Mouse (Mus musculus) forebrain, embryonic 16.5 days (tissue): ENCODE results near the gene Eml5. TPM values are rescaled to one million over a fixed set of nuclear protein-coding genes. Genes with fewer than 3 reads are reported as not detected.

Experiments used
- ATAC-seq: fragments of 200-750 bp; cut with Nextera tagmentation; 2 replicates; pipeline ENCODE4 v1.8.0; 2017; ENCODE audit warnings: mild to moderate bottlenecking, moderate library complexity
- H3K27ac ChIP-seq: fragments of 300-500 bp; sonication (generic); 2 replicates; pipeline ENCODE4 v1.5.1; 2014; ENCODE audit warnings: low read length, control low read depth
- H3K27me3 ChIP-seq: fragments of 300-500 bp; sonication (generic); replicated peaks from 2 replicates; pipeline ENCODE4 v1.6.1; 2014; ENCODE audit warnings: low read length; ENCODE audit not compliant: control insufficient read depth, insufficient read depth
- H3K36me3 ChIP-seq: fragments of 300-500 bp; sonication (generic); 2 replicates; pipeline ENCODE4 v1.6.1; 2014; ENCODE audit not compliant: control insufficient read depth, insufficient read depth
- H3K4me1 ChIP-seq: fragments of 300-500 bp; sonication (generic); replicated peaks from 2 replicates; pipeline ENCODE4 v1.6.1; 2014; ENCODE audit warnings: low read length; ENCODE audit not compliant: control insufficient read depth, insufficient read depth
- H3K4me2 ChIP-seq: fragments of 300-500 bp; sonication (generic); 2 replicates; pipeline ENCODE4 v1.6.1; 2014; ENCODE audit warnings: mild to moderate bottlenecking, low read length, control low read depth
- H3K4me3 ChIP-seq: fragments of 300-500 bp; sonication (generic); replicated peaks from 2 replicates; pipeline ENCODE4 v1.5.1; 2014; ENCODE audit warnings: mild to moderate bottlenecking, low read length, control low read depth
- H3K9ac ChIP-seq: fragments of 300-500 bp; sonication (generic); replicated peaks from 2 replicates; pipeline ENCODE4 v1.6.1; 2014; ENCODE audit warnings: low read depth, low read length, control low read depth
- H3K9me3 ChIP-seq: fragments of 300-500 bp; sonication (generic); 2 replicates; pipeline ENCODE4 v1.6.1; 2016; ENCODE audit warnings: low read length; ENCODE audit not compliant: control insufficient read depth
- WGBS: fragments of 180-500 bp; shearing (Covaris S2); extraction: QIAGEN DNeasy Blood & Tissue Kit; methylation state at CpG from one replicate; pipeline ENCODE4 v1.1.7; 2014; 5-methylcytosine and 5-hydroxymethylcytosine counted together
- polyA plus RNA-seq: library from polyadenylated mRNA; unstranded; fragments of >200 nt; fragmentation: Nextera tagmentation; extraction: Ambion mirVana; gene quantifications from 2 replicates; pipeline ENCODE4 v1.2.1, GENCODE M21; 2015

Gene Eml5
- polyA plus RNA-seq, 1 experiment from 2014 or later, result 25.6 TPM

GRCm38 (mm10) chr12:98802245-98802644 is 99.0 kb downstream of the Eml5 start:
- no peak for ATAC-seq
- no peak overlapping the region for H3K4me3 ChIP-seq
- H3K27ac ChIP-seq, result no peak overlapping the region
- H3K9ac ChIP-seq, result no peak overlapping the region
- H3K27me3 ChIP-seq, result no peaks in the 10 kb centered on the region
- 82% methylated on average over 3 of the region's 3 CpGs for WGBS
- H3K4me1 ChIP-seq, result no peaks in the 10 kb centered on the region
- no peaks in the 10 kb centered on the region for H3K9me3 ChIP-seq
- H3K36me3 ChIP-seq, result peaks cover 8% of the 10 kb centered on the region
- H3K4me2 ChIP-seq, result no peak overlapping the region

GRCm38 (mm10) chr12:98800334-98800733 is 101.0 kb downstream of the Eml5 start:
- no peak overlapping the region for H3K9ac ChIP-seq
- no peak overlapping the region for H3K4me3 ChIP-seq
- H3K4me1 ChIP-seq, result no peaks in the 10 kb centered on the region
- peaks cover 12% of the 10 kb centered on the region for H3K36me3 ChIP-seq
- no peaks in the 10 kb centered on the region for H3K27me3 ChIP-seq
- no peak for ATAC-seq
- no peak overlapping the region for H3K4me2 ChIP-seq
- H3K9me3 ChIP-seq, result no peaks in the 10 kb centered on the region
- H3K27ac ChIP-seq, result no peak overlapping the region
- WGBS, result 83% methylated on average over 5 of the region's 5 CpGs

- Histone ChIP-seq H3K27ac (no peak overlapping the region), H3K4me2 (no peak overlapping the region), H3K9me3 (no peaks in the 10 kb centered on the region), H3K4me1 (no peaks in the 10 kb centered on the region), H3K9ac (no peak overlapping the region), H3K4me3 (no peak overlapping the region), H3K36me3 (peaks cover 27% of the 10 kb centered on the region), H3K27me3 (no peaks in the 10 kb centered on the region)
- 65% methylated on average over 3 of the region's 3 CpGs for WGBS
- no peak for ATAC-seq
Observed at GRCm38 (mm10) chr12:98795731-98796318, 105.5 kb downstream of the Eml5 start.

GRCm38 (mm10) chr12:98784251-98784650 is 117.0 kb downstream of the Eml5 start:
- Histone ChIP-seq H3K4me1 (no peaks in the 10 kb centered on the region), H3K36me3 (peaks cover 43% of the 10 kb centered on the region), H3K9me3 (no peaks in the 10 kb centered on the region), H3K27ac (no peak overlapping the region), H3K4me2 (no peak overlapping the region), H3K4me3 (no peak overlapping the region), H3K27me3 (no peaks in the 10 kb centered on the region), H3K9ac (no peak overlapping the region)
- WGBS, result 92% methylated on average over 1 of the region's 1 CpGs
- no peak for ATAC-seq

GRCm38 (mm10) chr12:98779148-98779547 is 122.1 kb downstream of the Eml5 start:
- Histone ChIP-seq H3K9me3 (no peaks in the 10 kb centered on the region), H3K4me2 (no peak overlapping the region), H3K9ac (no peak overlapping the region), H3K4me3 (no peak overlapping the region), H3K27ac (no peak overlapping the region), H3K27me3 (no peaks in the 10 kb centered on the region), H3K36me3 (peaks cover 40% of the 10 kb centered on the region), H3K4me1 (no peaks in the 10 kb centered on the region)
- WGBS, result 78% methylated on average over 4 of the region's 4 CpGs
- ATAC-seq, result no peak

GRCm38 (mm10) chr12:98777509-98777908 is 123.8 kb downstream of the Eml5 start:
- Histone ChIP-seq H3K36me3 (peaks cover 42% of the 10 kb centered on the region), H3K27me3 (no peaks in the 10 kb centered on the region), H3K4me1 (no peaks in the 10 kb centered on the region), H3K9ac (no peak overlapping the region), H3K4me2 (no peak overlapping the region), H3K27ac (no peak overlapping the region), H3K4me3 (no peak overlapping the region), H3K9me3 (no peaks in the 10 kb centered on the region)
- 79% methylated on average over 3 of the region's 3 CpGs for WGBS
- no peak for ATAC-seq

GRCm38 (mm10) chr12:98766241-98766640 is 135.0 kb downstream of the Eml5 start:
- Histone ChIP-seq H3K27me3 (no peaks in the 10 kb centered on the region), H3K27ac (no peak overlapping the region), H3K36me3 (peaks cover 39% of the 10 kb centered on the region), H3K9me3 (no peaks in the 10 kb centered on the region), H3K4me3 (no peak overlapping the region), H3K9ac (no peak overlapping the region), H3K4me1 (no peaks in the 10 kb centered on the region), H3K4me2 (no peak overlapping the region)
- 97% methylated on average over 2 of the region's 2 CpGs for whole genome bisulfite sequencing
- no peak for ATAC-seq

- no peak for ATAC-seq
- no peaks in the 10 kb centered on the region for H3K9me3 ChIP-seq
- WGBS, result 92% methylated on average over 6 of the region's 6 CpGs
- no peaks in the 10 kb centered on the region for H3K27me3 ChIP-seq
- no peak overlapping the region for H3K4me3 ChIP-seq
- H3K4me2 ChIP-seq, result no peak overlapping the region
- H3K9ac ChIP-seq, result no peak overlapping the region
- H3K4me1 ChIP-seq, result no peaks in the 10 kb centered on the region
- H3K27ac ChIP-seq, result no peak overlapping the region
- H3K36me3 ChIP-seq, result peaks cover 32% of the 10 kb centered on the region
Observed at GRCm38 (mm10) chr12:98759700-98760099, 141.6 kb downstream of the Eml5 start.

GRCm38 (mm10) chr12:98757636-98758035 is 143.6 kb downstream of the Eml5 start:
- Histone ChIP-seq H3K27me3 (no peaks in the 10 kb centered on the region), H3K4me3 (no peak overlapping the region), H3K9me3 (no peaks in the 10 kb centered on the region), H3K4me2 (no peak overlapping the region), H3K27ac (no peak overlapping the region), H3K4me1 (no peaks in the 10 kb centered on the region), H3K36me3 (peaks cover 30% of the 10 kb centered on the region), H3K9ac (no peak overlapping the region)
- ATAC-seq, result no peak
- 91% methylated on average over 6 of the region's 6 CpGs for WGBS

GRCm38 (mm10) chr12:98747380-98747753 is 153.9 kb downstream of the Eml5 start:
- peak overlapping the region; percentile 91 for H3K27ac ChIP-seq
- peaks cover 27% of the 10 kb centered on the region for H3K4me1 ChIP-seq
- no peaks in the 10 kb centered on the region for H3K9me3 ChIP-seq
- 2% methylated on average over 8 of the region's 14 CpGs for WGBS
- ATAC-seq, result peak; percentile 36
- H3K27me3 ChIP-seq, result no peaks in the 10 kb centered on the region
- peak overlapping the region; percentile 89 for H3K4me3 ChIP-seq
- peak overlapping the region; percentile 79 for H3K4me2 ChIP-seq
- H3K36me3 ChIP-seq, result no peaks in the 10 kb centered on the region
- H3K9ac ChIP-seq, result peak overlapping the region; percentile 94
